Comparison of ENCODE assay signal across 8 mouse cellular contexts in the genomic region with DNA sequence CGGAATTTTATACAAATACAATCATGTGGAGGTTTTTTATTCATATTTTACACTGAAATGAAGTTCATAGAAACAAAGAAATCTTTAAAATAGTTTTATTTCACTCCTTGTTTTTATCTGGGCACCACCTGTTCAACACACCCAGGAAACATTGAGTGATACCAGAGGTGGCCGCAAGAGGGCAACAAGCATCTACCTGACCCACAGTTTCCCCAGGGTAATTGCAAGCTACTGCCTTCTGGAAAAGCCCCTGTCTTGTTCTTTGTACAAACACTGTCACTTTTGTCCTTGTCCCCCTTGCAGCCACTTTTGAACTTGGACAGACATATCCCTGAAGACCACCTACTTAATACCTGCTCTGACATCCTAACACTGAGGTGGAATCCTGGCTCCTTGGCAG. TPM values are rescaled to one million over a fixed set of nuclear protein-coding genes. Genes with fewer than 3 reads are reported as not detected.
DNase-seq lines count a peak whose midpoint lies in the region; ATAC-seq lines count a peak whose summit lies in the region.

No protein-coding gene starts in this region.

- H3K27ac ChIP-seq in kidney, embryonic 14.5 days (ENCODE audit: low read depth, low read length): no peak overlapping the region
- H3K27ac ChIP-seq in limb, embryonic 10.5 days: no peak overlapping the region

- no peaks in the 10 kb centered on the region for H3K27me3 ChIP-seq in kidney, embryonic 14.5 days (ENCODE audit: control insufficient read depth, insufficient read depth, low read length)
- H3K27me3 ChIP-seq in limb, embryonic 10.5 days (ENCODE audit: low read depth, poor library complexity, severe bottlenecking): no peaks in the 10 kb centered on the region

- WGBS in kidney, embryonic 14.5 days: 11% methylated on average over 2 of the region's 2 CpGs
- WGBS in limb, embryonic 10.5 days: 8% methylated on average over 2 of the region's 2 CpGs

- H3K4me2 ChIP-seq in kidney, embryonic 14.5 days (replicated peaks; ENCODE audit: low read depth, low read length): no peak overlapping the region

- no peaks in the 10 kb centered on the region for H3K9me3 ChIP-seq in kidney, embryonic 14.5 days (ENCODE audit: control insufficient read depth, low read length)
- H3K9me3 ChIP-seq in limb, embryonic 10.5 days (replicated peaks): no peaks in the 10 kb centered on the region

- peak; percentile 61 for DNase-seq in kidney, adult 18-20 months
- DNase-seq in MN1 (ENCODE audit: low spot score): peak; percentile 34
- peak; percentile 85 for DNase-seq in cerebellum, adult 9-10 months
- DNase-seq in heart, postnatal 4 days: peak; percentile 63
- DNase-seq in limb, embryonic 10.5 days (ENCODE audit: low spot score): peak; percentile 75
- peak; percentile 19 for DNase-seq in retina, postnatal 7 days (ENCODE audit: low read depth, low spot score)

- no peak overlapping the region for H3K9ac ChIP-seq in kidney, embryonic 14.5 days (ENCODE audit: low read depth, low read length)

- no peaks in the 10 kb centered on the region for H3K36me3 ChIP-seq in kidney, embryonic 14.5 days (ENCODE audit: control insufficient read depth, insufficient read depth, low read length)
- H3K36me3 ChIP-seq in limb, embryonic 10.5 days: no peaks in the 10 kb centered on the region

- ATAC-seq in kidney, embryonic 14.5 days (ENCODE audit: low FRiP score, low TSS enrichment): no peak
- no peak for ATAC-seq in erythroblast, adult 5-6 weeks (replicated peaks; ENCODE audit: low FRiP score, poor library complexity, severe bottlenecking)

- no peak overlapping the region for H3K4me3 ChIP-seq in kidney, embryonic 14.5 days (ENCODE audit: low read length)
- H3K4me3 ChIP-seq in limb, embryonic 10.5 days: no peak overlapping the region

- no peaks in the 10 kb centered on the region for H3K4me1 ChIP-seq in kidney, embryonic 14.5 days (ENCODE audit: control insufficient read depth, insufficient read depth, low read length)
- peaks cover 19% of the 10 kb centered on the region for H3K4me1 ChIP-seq in limb, embryonic 10.5 days

RNA-seq across cellular contexts. Expression of a gene that starts 19.7 kb away (rescaled TPM):
- 16.2 and 22.7 TPM in 2 replicates for polyA plus RNA-seq in kidney, embryonic 14.5 days (2014; fragmentation: Nextera tagmentation; extraction: Ambion mirVana)
- 1 to 10 TPM; 8.4 to 9.3 TPM for total RNA-seq in heart, postnatal 4 days (2021)
- polyA plus RNA-seq in limb, embryonic 10.5 days (2016; fragmentation: Nextera tagmentation; extraction: Ambion mirVana): 16.2 and 17.0 TPM in 2 replicates
- 0.77 and 2.5 TPM in 2 replicates for total RNA-seq in erythroblast, adult 5-6 weeks (2015; ENCODE audit: low replicate concordance)
- total RNA-seq in erythroblast, adult 5-6 weeks (2017; ENCODE audit: low replicate concordance): 1.5 and 4.2 TPM in 2 replicates

RNA-seq across cellular contexts. Expression of a gene that starts 20.8 kb away (rescaled TPM):
- polyA plus RNA-seq in kidney, embryonic 14.5 days (2014; fragmentation: Nextera tagmentation; extraction: Ambion mirVana): 0.81 and 0.95 TPM in 2 replicates
- total RNA-seq in heart, postnatal 4 days (2021): 1 to 10 TPM; 2.6 to 2.7 TPM
- 8.1 and 8.3 TPM in 2 replicates for polyA plus RNA-seq in limb, embryonic 10.5 days (2016; fragmentation: Nextera tagmentation; extraction: Ambion mirVana)
- total RNA-seq in erythroblast, adult 5-6 weeks (2015; ENCODE audit: low replicate concordance): not detected in 2 replicates
- not detected in 2 replicates for total RNA-seq in erythroblast, adult 5-6 weeks (2017; ENCODE audit: low replicate concordance)

Comparison
In these comparisons a context has a peak if more than half of its experiments do, and no peak if none do; other contexts are left out.
1. DNase-seq: peak in every context shown above with its lines; median percentile 85 in cerebellum, adult 9-10 months; 75 in limb, embryonic 10.5 days; 63 in heart, postnatal 4 days; 61 in kidney, adult 18-20 months; 34 in MN1; 19 in retina, postnatal 7 days.